Mouse (Mus musculus): ENCODE measurements around the gene Mlh3. TPM values are rescaled to one million over a fixed set of nuclear protein-coding genes. Genes with fewer than 3 reads are reported as not detected.
"Not testable (repeated sequence)": the region's sequence is repeated elsewhere in the genome, so short reads cannot be mapped to it uniquely, and the experiment has no call there.

The Mlh3 gene
- total RNA-seq (2022) = 10 to 100 TPM; 12.1 to 23.4 (median 18.7) TPM

DNA sequence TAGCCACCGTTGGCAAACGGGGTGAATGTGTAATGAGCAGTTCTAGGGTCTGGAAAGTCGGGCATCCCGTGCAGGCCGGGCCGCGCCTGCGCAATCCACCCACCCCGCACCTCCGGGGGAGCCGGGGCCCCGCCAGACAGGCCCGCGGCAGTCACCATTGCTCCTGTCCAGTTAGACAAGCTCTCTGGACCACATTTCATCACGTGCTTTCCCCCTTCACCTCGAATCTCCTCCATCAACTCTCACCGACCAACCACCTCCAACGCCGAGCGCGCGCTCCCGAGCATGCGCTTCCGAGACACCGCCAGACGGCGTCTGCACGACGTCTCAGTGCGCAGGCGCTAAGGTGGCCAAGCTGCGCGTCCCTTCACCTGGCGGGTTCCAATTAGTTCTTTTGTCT is at the start of gene Mlh3:
TSS of gene Mlh3 (minus strand) at position 281 of the 400 bp plus-strand sequence.
- DNase-seq = peak; percentile 76

DNA sequence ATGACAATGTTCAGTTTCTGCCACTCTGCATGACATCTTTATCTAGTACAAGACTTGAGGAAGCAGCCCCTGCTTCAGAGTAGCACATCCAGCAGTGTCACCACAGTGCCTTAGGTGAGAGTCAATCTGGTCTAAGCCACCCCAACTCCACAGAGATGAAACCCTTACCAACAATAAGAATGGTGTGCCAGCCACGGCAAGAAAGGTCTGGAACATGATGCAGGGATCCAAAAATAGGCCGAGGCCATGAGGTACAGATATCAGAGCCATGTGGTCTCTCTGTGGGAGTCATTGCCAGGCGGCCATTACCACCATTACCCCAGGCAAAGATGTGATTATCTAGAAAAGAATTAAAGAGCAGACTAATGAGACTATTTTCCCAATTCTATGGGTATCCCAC is 38.3 kb upstream of the Mlh3 start:
- no peak for DNase-seq

DNA sequence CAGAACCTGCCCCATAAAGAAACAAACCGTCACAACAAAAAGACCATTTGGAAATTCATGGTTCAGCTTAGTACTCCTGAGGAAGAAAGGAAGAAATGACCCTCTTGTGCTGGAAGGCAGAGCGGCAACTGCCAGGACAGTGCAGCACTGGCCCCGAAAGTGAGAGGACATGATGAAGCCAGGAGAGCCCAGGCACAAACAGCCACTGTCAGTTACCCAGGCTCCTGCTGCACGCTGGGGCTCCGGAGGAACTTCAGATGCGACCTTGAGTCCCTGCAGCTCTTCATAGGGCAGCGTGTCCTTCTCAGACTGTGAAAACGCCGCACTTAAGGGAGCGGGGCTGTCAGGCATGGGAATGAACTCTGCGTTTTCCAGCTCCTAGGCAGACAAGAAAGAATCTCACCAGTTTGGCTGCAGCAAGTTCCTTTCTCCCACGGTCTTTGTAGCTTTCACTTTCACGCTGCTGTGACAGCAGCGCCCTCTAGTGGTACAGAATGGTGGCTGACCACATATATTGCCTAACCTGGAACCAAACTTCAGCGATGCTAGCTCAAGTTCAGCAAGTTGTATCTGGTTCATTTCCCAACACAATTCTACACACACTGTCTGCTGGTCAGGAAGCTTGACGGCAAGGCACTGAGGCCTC is 35.0 kb upstream of the Mlh3 start:
- DNase-seq = peak; percentile 74

DNA sequence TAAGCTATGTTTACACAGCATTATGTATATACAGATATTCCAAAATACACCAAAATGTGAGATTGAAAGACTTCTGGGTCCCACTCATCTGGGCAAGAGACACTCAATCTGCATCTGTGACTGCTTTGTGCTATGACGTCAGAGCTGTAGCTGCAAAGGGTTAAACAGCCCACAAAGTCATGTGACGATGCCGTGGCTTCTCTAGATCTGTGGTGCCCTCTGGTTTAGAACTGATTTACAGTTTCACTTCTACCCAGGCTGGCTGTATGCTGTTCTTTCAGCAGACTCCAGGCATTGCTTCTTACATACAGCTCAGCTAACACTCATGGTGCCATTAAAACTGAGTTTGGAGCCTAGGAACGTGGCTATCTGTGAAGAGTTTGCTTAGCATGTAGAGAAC is 34.3 kb upstream of the Mlh3 start:
- DNase-seq = no peak

DNA sequence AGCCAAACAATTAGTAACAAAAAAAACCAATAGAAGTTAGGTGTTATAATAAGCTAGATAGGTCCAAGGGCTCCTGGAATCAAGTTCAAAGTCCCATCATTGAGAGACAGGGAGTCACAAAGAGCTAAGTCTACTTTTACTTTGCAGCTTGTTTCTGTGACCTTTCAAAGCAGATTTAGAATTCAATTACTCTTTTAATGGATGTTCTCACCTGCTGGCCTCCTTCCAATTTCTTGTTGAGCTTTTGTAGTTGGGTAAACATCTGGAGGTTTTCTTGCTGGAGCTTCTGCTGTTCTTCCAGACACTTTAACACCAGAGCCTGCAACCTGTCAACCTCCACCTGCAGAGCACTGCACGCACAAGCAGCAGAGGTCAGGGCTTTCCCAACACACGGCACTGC is 32.9 kb upstream of the Mlh3 start:
- DNase-seq = no peak

DNA sequence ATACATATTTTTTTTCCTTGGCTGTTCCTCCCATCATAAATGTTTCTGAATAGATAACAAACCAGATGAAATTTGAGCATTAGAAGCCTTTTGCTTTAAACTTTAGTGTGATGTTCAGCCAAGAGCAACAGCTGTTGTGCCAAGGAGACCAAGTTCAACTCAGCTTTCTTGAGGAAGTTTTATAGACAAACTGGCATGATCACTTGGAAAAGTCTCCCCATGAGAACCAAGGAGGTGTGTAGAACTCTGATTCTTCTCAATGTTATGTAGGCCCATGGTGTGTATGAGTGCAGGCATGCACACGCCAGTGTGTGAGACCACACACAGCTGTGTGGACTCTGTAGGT is 28.4 kb upstream of the Mlh3 start:
- DNase-seq = no peak

DNA sequence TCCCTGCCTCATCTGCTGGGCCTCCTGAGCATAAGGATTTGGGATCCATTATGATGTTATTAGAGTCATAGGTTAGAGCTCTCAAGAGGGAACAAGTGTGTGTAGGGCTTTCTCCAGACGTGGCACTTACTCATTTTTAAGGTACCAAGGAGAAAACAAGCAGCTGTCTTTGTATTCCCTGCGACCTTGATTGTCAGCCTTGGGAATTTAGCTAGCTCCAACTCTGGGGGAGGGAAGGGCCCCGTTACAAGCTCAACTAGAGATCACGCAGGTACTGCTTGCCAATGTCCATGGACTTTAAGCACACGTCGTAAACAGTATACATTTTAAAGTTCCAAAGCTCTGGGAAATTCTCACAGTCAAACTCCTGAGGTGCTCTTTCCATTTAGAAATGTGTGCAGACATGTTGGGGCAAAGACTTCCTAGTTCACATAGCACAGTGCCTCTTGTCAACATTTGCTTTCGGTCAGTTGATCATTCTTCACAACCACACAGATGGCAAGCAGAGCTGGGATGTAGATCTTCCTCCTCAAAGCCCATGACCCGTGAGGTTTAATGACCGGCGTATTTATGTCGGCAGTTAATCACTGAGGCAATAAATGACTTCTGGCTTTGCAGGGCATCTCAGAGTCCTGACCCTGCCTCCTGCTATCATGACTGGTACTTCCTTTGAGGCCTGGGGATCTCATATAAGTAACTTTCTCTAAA is 27.9 kb upstream of the Mlh3 start:
- no peak for DNase-seq

DNA sequence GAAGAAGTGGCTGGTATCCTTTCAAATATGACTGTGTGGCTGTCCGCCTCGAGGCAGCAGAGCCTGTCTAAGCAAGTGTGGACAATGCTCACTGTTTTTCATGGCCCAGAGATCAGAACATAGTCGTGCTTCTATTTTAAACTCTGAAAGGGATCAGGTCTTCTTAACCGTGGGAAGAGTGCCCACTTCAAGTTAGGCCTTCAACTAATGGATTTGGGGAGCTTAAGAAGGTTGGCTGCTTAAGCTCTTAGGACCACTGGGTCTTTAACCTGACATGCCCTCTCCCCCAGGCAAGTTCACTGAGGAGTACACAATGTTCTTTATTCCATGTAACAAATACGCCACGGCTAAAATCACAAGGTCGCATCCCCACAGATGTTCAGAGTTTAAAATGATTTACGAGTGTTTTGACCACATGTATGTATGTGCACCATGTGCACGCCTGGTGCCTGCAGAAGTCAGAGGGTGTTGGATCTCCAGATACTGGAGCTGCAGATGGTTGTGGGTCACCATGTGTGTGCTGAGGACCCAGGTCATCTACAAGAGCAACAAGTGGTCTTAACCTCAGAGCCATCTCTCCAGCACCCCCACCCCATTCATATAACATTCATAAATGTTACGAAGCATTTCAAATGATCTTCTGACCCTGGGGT is 27.1 kb upstream of the Mlh3 start:
- DNase-seq = no peak

DNA sequence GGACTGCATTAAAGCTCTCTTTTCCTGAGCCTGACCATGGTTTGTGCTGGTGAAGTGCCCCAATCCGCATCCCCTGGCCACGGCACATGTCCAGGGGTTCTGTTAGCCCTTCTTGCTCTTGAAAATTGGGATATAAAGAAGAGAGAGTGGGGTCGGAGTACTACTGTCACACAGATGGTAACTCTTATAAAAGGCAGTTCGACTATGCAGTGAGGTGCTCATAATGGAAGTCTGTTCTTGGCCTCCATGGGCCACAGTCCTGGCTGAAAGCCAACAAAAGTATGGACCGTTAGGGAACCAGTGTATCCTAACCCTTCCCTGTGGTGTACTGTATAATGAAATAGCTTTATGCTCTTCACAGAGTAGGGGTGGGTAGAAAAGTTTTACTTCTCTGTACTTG is 26.5 kb upstream of the Mlh3 start:
- DNase-seq = no peak

DNA sequence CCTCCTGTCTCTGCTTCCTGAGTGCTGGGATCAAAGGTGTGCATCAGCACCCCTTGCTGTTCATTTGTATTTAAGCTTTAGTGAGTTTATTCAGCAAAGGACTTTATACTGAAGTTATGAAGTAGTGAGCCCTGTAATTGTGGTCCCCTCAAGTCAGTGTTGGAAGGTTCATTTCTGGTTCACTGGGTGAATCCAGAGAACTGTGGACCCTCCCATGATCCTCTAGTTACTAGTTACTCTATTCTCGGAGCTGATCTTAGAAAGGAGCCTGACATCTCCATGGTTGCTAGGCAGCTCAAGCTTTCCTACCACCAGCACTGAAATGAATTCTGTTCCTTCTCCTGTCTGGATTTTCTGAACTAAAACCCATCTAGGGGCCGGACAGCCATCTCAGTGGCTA is 25.1 kb upstream of the Mlh3 start:
- no peak for DNase-seq

DNA sequence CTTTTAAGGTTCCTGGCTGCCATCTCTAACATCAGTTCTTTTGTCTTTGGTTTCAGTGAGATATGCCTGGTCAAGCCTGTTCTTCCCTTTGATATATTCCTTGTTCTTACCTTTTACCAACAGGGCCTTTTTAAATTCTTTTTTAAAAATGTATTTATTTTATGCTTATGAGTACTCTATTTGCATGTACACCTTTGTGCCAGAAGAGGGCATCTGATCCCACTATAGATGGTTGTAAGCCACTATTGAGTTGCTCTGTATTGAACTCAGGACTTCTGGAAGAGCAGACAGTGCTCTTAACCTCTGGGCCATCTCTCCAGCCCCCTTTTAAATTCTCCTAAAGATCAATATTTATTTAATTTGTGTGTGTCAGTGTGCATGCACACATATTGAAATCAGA is 22.5 kb upstream of the Mlh3 start:
- no peak for DNase-seq

DNA sequence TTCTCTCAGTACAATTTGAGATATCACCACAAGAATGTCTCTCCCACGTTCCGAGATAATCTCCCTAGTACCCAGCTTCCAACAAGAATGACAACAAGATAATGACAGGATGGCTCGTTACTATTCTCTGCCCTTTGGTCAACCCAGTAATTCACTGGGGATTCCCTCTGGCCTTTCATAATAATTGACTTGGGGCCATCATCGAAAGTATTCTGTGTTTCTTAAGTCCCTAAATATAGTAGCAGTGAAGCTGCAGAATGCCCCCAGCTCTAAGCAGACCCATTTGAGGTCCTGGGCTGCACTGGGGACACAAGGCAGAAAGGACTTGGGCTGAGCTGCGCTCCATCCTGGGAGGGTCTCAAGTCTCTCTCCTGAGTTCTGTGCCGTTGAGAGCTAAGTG is 21.9 kb upstream of the Mlh3 start:
- DNase-seq = no peak

DNA sequence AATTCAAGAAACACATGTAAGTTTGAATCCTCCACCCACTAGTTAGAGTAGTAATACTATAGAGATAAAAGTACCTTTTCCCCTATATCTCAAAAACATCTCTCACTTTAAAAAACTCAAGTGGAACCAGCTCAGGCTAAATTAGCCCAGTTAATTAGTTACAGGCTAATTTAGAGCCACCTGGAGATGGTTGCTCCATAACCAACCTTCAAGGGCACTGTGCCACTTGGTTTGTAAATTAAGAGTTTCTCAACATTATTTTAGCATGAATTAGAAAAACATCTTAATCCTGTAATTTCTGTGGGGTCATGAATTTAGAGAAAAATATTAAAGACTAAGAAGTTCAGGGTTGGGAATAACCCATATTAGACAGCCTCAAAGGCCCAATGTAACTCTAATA is 21.1 kb upstream of the Mlh3 start:
- DNase-seq = no peak

DNA sequence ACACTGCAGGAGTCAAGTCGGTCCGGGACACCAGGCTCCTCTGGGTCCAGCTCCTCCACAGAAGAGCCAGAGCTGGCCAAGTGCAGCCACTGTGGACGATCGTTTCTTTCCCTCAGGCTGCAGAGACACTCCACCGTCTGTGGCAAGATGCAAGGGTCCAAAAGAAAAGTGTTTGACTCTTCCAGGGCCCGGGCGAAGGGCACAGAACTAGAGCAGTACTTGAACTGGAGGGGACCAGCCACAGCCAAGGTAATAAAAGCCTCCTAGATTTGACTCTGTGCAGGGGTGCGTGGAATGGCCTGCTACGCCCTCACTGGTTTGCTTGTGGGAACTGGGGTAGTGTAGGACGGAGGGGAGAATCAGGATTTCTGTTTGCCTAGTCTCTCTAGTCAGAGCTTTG is 20.2 kb upstream of the Mlh3 start:
- no peak for DNase-seq

DNA sequence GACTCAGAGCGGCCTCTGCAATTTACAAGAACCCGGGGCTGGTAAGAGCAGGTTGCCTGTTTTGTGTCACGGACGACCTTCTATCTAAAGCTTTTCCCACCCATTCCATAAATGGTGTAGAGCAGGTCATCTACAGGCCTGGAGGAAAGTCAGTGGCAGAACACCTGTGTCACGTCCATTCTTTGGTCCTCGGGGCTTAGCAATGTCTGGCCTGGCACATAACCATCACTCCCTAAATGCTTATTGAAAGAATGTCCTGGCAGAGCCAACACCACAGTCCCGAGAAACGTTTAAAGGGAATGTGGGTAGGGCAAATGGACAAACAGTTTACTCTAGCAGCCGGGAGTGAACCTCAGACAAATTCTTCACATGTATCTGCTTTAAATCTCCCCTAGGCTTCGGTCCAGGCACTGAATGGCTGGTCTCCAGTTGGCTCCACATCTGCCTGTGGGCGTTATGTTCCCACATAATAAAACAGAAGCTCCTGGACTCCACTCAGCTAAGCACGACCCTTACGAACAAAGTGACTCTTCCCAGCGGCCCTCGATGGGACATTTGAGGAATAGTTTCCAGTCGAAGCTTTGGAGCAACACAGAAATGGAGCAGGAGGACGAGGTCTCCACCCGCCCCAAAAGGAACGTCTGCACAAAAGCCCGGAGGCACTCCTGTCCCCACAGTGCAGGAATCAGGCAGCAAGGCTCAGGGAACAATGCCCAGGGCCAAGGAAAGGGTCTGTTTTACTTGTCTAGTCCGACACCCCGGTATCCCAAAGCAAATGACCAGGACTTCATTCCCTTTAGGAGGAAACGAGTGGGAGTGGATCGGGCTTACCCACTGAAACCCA is 19.0 kb upstream of the Mlh3 start:
- DNase-seq = no peak

DNA sequence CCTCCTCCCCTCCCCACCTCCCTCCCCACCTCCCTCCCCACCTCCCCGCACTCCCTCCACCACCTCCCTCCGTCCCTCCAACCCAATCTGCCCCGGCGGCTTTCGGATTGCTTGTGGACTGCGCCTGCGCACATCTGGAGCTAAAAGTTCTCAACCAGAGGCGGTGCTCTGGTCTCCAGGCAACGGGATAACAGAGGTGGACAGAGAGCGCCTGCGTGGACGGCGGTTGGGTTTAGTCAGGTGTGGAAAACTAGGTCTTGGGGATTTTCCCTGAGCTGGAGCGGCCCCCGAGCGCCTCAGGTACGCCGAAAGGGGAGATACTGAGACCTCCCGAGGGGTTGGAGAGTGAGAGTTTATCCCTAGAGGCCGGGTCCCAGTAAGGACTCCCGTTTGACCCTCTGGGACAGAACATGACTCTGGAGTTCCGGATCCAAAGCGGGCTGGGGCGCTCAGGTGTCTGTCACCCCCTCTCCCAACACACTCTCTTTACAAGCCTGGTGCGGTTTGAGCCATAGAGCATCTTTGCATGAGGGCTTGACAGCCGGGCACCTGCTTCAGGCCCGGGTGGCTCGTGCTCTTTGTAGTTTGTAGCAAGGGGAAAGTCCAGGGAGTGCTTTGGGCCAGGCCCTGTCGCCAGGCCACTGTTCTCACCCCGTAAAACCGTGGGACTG is 18.2 kb upstream of the Mlh3 start, which contains the start of gene Zc2hc1c:
TSS of gene Zc2hc1c (plus strand) at position 106 of the 671 bp plus-strand sequence.
- peak; percentile 91 for DNase-seq

DNA sequence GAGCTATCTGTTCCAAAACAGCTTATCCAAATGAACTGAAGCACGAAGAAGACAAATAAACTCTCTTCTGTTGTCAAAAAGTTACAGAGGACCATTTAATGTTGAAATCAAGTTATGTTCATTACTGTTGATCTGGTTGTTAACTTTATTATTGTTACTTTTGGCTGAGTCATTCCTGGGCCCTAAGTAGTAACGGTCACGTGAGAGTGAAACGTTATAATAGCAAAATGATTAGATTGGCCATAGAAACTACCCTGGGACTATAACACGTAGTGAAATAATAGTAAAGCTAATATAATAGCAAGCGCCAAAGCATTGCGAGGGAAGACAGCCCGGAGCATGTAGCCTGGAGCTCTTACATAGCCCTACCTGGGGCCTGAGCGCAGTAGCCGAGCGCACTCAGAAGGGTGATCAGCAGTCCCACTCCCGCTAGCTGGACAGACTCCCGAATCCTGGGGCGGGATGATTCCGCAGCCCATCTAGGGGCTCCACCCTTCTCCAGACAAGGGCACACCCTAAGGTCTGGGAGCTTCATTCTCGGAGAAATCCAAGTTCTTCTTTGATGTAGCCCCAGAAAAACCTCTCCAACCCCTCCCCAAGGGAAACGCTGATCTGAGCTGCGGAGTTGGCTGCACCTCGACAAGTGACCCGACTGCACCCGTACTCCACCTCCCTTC is 17.5 kb upstream of the Mlh3 start, which contains the start of gene Acyp1:
TSS of gene Acyp1 (minus strand) at position 630 of the 677 bp plus-strand sequence.
- DNase-seq = peak; percentile 31

DNA sequence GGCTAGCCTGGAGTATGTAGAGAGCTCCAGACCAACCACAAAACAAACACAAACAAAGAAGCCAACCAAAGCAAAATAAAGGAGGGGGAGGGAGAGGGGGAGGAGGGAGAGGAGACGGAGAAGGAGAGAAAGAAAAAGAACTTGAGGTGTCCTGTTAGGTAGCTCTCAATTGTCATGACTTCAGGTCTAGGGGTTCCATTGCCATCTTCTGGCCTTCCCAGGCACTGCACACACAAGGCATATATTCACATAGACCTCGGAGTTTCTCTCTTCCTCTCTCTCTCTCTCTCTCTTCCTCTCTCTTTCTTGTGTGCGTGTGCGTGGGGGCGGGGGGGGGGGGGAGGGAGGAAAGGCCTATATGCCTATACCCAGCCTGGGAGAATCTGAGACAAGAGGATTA is 16.5 kb upstream of the Mlh3 start:
- DNase-seq = no peak

DNA sequence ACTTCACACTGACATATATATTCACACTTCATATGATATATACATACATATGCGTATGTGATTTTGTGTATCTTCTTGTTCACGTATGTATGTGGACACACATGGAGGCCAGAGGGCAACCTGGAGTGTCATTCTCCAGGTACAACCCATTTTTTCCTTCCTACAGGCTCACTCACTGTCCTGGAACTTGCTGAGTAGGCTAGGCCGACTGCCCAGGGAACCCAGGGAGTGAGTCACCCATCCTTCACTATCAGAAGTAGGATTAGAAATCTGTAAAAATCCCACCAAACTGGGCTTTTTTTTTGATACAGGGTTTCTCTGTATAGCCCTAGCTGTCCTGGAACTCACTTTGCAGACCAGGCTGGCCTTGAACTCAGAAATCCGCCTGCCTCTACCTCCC is 14.6 kb upstream of the Mlh3 start:
- DNase-seq = no peak

DNA sequence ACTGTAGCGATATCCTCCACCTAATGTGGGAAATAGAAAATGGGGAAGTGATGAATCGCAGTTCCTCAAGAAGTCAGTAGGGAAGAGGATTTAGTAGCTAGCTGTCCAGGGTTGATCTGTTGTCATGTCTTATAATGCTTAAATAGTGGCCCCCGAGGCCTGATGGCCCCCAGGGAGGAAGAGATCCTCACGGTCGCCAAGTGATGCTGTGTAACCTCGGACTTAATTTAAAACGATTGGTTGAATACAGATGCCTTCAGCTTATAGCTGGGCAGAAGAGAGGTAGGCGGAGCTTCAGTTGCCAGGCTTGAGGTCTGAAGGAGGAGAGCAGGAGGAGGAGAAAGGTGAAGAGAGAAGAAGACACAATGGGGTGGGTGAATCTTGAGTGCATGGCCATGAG is 13.9 kb upstream of the Mlh3 start:
- DNase-seq = no peak

DNA sequence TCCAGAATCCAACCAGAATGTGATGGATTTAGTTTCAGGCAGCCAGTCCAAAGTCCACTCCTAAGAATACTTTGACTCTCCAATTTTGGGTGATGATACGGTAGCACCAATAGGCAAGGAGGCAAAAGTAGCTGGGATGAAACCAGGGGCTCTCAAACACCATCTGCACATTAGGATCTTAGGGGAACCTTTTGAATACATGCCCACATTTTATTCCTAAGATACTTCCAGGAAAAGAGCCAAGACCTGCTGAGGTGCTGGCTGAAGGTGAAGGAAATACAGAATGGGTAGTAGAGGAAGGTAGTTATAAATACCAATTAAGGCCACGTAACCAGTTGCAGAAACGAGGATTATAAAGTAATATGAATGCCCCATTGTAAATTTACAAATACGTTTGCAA is 11.4 kb upstream of the Mlh3 start:
- not testable (repeated sequence) for DNase-seq

All from adrenal gland, adult 8-10 months (tissue).